Mouse (Mus musculus) gastrocnemius, adult 8-10 months (tissue): ENCODE results near the gene Tbcd. TPM values are rescaled to one million over a fixed set of nuclear protein-coding genes. Genes with fewer than 3 reads are reported as not detected.

Source experiments
- DNase-seq, 2 experiments: peaks; one replicate each; pipeline ENCODE4 v3.0.0; 2022; ENCODE audit warnings: low spot score in 2 of 2
- total RNA-seq, 4 experiments: library from RNA; stranded (reverse); gene quantifications; 2 replicates each; pipeline ENCODE4 v1.2.4; 2022

Tbcd gene
- total RNA-seq, 4 experiments from 2014 or later: 11.7 to 16.0 (median 15.0) TPM

- no peak for DNase-seq
Measured at GRCm38 (mm10) chr11:121564265-121564664, 112.5 kb downstream of the Tbcd start.

GRCm38 (mm10) chr11:121581856-121582255 lies 130.1 kb downstream of the Tbcd start:
- DNase-seq: no peak

GRCm38 (mm10) chr11:121597254-121597653 lies 145.5 kb downstream of the Tbcd start:
- DNase-seq: no peak

- no peak for DNase-seq
Measured at GRCm38 (mm10) chr11:121601422-121601821, 149.7 kb downstream of the Tbcd start.

- DNase-seq: no peak
Measured at GRCm38 (mm10) chr11:121605604-121606003, 153.9 kb downstream of the Tbcd start.

- DNase-seq: no peak
Measured at GRCm38 (mm10) chr11:121610976-121611375, 159.2 kb downstream of the Tbcd start.

- DNase-seq: no peak
Measured at GRCm38 (mm10) chr11:121615961-121616485, 164.3 kb downstream of the Tbcd start.

- DNase-seq: no peak
Measured at GRCm38 (mm10) chr11:121616501-121616900, 164.8 kb downstream of the Tbcd start.

GRCm38 (mm10) chr11:121617371-121617770 lies 165.6 kb downstream of the Tbcd start:
- no peak for DNase-seq

GRCm38 (mm10) chr11:121625007-121625406 lies 173.3 kb downstream of the Tbcd start:
- DNase-seq: no peak

- DNase-seq: no peak
Measured at GRCm38 (mm10) chr11:121627521-121627920, 175.8 kb downstream of the Tbcd start.

GRCm38 (mm10) chr11:121629529-121629928 lies 177.8 kb downstream of the Tbcd start:
- no peak for DNase-seq

- no peak for DNase-seq
Measured at GRCm38 (mm10) chr11:121630406-121630805, 178.7 kb downstream of the Tbcd start.

GRCm38 (mm10) chr11:121631410-121631809 lies 179.7 kb downstream of the Tbcd start:
- no peak for DNase-seq

- no peak for DNase-seq
Measured at GRCm38 (mm10) chr11:121636646-121637045, 184.9 kb downstream of the Tbcd start.

- no peak for DNase-seq
Measured at GRCm38 (mm10) chr11:121641501-121642145, 189.9 kb downstream of the Tbcd start.

- DNase-seq: no peak
Measured at GRCm38 (mm10) chr11:121645394-121645793, 193.6 kb downstream of the Tbcd start.

- DNase-seq: no peak
Measured at GRCm38 (mm10) chr11:121647321-121647720, 195.6 kb downstream of the Tbcd start.

- no peak for DNase-seq
Measured at GRCm38 (mm10) chr11:121648166-121648565, 196.4 kb downstream of the Tbcd start.

GRCm38 (mm10) chr11:121649900-121650299 lies 198.2 kb downstream of the Tbcd start:
- DNase-seq: peak; percentile 49 to 55

GRCm38 (mm10) chr11:121650668-121651067 lies 198.9 kb downstream of the Tbcd start:
- no peak for DNase-seq

GRCm38 (mm10) chr11:121651556-121651955 lies 199.8 kb downstream of the Tbcd start:
- no peak for DNase-seq

GRCm38 (mm10) chr11:121651983-121652382 lies 200.2 kb downstream of the Tbcd start:
- peak in 1 of 2 experiments; percentile 15 for DNase-seq
